In the genomic region with DNA sequence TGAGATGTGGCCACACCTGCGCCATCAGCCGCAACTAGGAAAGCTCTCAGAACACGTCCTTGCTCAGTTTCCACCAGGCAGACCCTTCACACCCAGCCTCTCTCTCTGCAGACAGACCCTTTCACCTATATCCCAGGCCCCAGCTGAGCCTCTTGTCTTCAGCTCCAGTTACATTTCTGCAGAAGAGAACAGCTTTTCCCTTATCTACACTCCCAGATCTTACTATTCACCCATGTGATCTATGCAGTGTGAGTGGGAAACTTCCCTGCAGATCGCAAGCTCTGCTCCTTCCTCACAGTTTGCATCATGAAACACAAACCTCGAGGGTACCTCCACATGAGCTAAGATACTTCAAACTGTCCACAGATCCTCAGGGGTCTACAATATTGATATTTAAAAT, we compare ENCODE assay signal across 47 mouse cellular contexts. TPM values are rescaled to one million over a fixed set of nuclear protein-coding genes. Genes with fewer than 3 reads are reported as not detected.
"Had no signal": no experiment of that assay in that cellular context is flagged by ENCODE, and none has a peak within 500 bp of the region (broad histone marks: within the 10 kb centered on the region; RNA-seq: fewer than 3 reads in every experiment).

No protein-coding gene starts in this region.

- H3K27ac ChIP-seq: heart, embryonic 10.5 days; heart, embryonic 13.5 days; heart, embryonic 15.5 days; hindbrain, embryonic 10.5 days; hindbrain, embryonic 12.5 days; hindbrain, embryonic 13.5 days; hindbrain, embryonic 14.5 days; hindbrain, embryonic 15.5 days; hindbrain, postnatal 0 days; intestine, embryonic 15.5 days; kidney, embryonic 15.5 days; kidney, postnatal 0 days; layer of hippocampus, adult 2 months had no signal

- H3K4me1 ChIP-seq: heart, embryonic 10.5 days; heart, embryonic 12.5 days; hindbrain, embryonic 10.5 days; hindbrain, embryonic 12.5 days; hindbrain, embryonic 13.5 days; hindbrain, embryonic 15.5 days; intestine, embryonic 15.5 days; kidney, embryonic 15.5 days had no signal

- H3K27me3 ChIP-seq: heart, embryonic 12.5 days; heart, embryonic 13.5 days; heart, embryonic 15.5 days; hindbrain, embryonic 12.5 days; hindbrain, embryonic 13.5 days; hindbrain, embryonic 15.5 days; intestine, embryonic 15.5 days; kidney, embryonic 15.5 days had no signal

- H3K4me2 ChIP-seq: heart, embryonic 11.5 days; heart, embryonic 12.5 days; heart, embryonic 13.5 days; heart, embryonic 15.5 days; hindbrain, embryonic 12.5 days; hindbrain, embryonic 13.5 days; hindbrain, embryonic 14.5 days; hindbrain, embryonic 15.5 days; intestine, embryonic 15.5 days; kidney, embryonic 15.5 days had no signal

- H3K9me3 ChIP-seq: heart, embryonic 10.5 days; heart, embryonic 12.5 days; heart, embryonic 13.5 days; heart, embryonic 15.5 days; hindbrain, embryonic 10.5 days; hindbrain, embryonic 12.5 days; hindbrain, embryonic 13.5 days; hindbrain, embryonic 15.5 days; intestine, embryonic 15.5 days; kidney, embryonic 15.5 days had no signal

- DNase-seq: heart, postnatal 10 days; heart, postnatal 14 days; heart, postnatal 36 days; heart, postnatal 4 days; kidney, adult 11 months; kidney, adult 18-20 months; kidney, adult 2 months; kidney, adult 8-10 months; kidney, adult 9 months; kidney, postnatal 10 days; kidney, postnatal 14 days; kidney, postnatal 25 days; kidney, postnatal 36 days; kidney, postnatal 4 days; layer of hippocampus, adult 9-11 months; layer of hippocampus, postnatal 36 days had no signal

- H3K9ac ChIP-seq: heart, embryonic 12.5 days; heart, embryonic 13.5 days; heart, embryonic 15.5 days; hindbrain, embryonic 12.5 days; hindbrain, embryonic 13.5 days; hindbrain, embryonic 14.5 days; hindbrain, embryonic 15.5 days; intestine, embryonic 15.5 days; kidney, embryonic 15.5 days had no signal

- H3K4me3 ChIP-seq: heart, embryonic 10.5 days; heart, embryonic 12.5 days; heart, embryonic 13.5 days; heart, embryonic 15.5 days; hindbrain, embryonic 10.5 days; hindbrain, embryonic 12.5 days; hindbrain, embryonic 13.5 days; hindbrain, embryonic 15.5 days; intestine, embryonic 15.5 days; kidney, embryonic 15.5 days; layer of hippocampus, adult 2 months had no signal

- ATAC-seq: hindbrain, embryonic 16.5 days; hindbrain, postnatal 0 days; inflammation-experienced regulatory T-cells, adult 6 months; intestine, embryonic 15.5 days; intestine, embryonic 16.5 days; intestine, postnatal 0 days had no signal

- H3K36me3 ChIP-seq: heart, embryonic 10.5 days; heart, embryonic 12.5 days; heart, embryonic 13.5 days; heart, embryonic 15.5 days; hindbrain, embryonic 10.5 days; hindbrain, embryonic 12.5 days; hindbrain, embryonic 13.5 days; hindbrain, embryonic 15.5 days; intestine, embryonic 15.5 days; kidney, embryonic 15.5 days had no signal

RNA-seq across cellular contexts. Expression of a gene that starts 11.5 kb away (rescaled TPM):
- total RNA-seq: hematopoietic stem cell, adult 5-6 weeks had no signal

RNA-seq across cellular contexts. Expression of a gene that starts 47.1 kb away (rescaled TPM):
- total RNA-seq: heart, postnatal 10 days; heart, postnatal 14 days; heart, postnatal 25 days; heart, postnatal 36 days; hematopoietic stem cell, adult 5-6 weeks; hindbrain, postnatal 0 days; layer of hippocampus, postnatal 10 days; layer of hippocampus, postnatal 14 days; layer of hippocampus, postnatal 25 days; left cerebral cortex, adult 18-20 months had no signal
- polyA plus RNA-seq: heart, embryonic 11.5 days; heart, embryonic 12.5 days; heart, embryonic 14.5 days; heart, embryonic 15.5 days; heart, postnatal 0 days; hindbrain, embryonic 10.5 days; hindbrain, embryonic 16.5 days; intestine, embryonic 14.5 days; kidney, embryonic 14.5 days; kidney, embryonic 16.5 days; large intestine, adult 2 months had no signal
